Mouse (Mus musculus): ENCODE measurements at regions not wholly inside any gene's neighbourhood (a gene's known extent, or its start where the extent isn't known, plus 50 kb on each side); places are given as distances from the start of the nearest gene placed in this dataset.

DNA sequence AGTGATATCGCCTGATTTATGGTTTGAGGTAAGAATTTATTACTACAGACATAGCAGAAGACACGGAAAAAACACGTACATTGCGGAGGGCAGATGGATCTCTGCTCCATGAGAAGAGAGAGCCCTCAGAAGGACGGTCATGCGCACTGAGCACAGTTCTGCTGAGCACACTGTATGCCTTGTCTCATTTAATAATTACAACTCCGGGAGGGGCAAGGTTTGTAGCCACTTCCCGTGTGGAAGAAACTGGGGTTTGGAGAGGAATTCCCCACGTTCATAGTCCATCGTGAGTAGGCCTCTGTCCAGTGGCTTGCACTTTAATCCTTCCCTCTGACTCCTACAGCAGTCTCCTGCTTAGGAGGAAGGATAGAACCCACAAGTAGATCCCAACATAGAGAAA, 322.9 kb upstream of the Noct start:
- TF ChIP-seq GATA1 (IDR thresholded peaks at IDR 0.05; ENCODE audit: low read length), result no peak
- TF ChIP-seq TAL1 (IDR thresholded peaks at IDR 0.05; ENCODE audit: low read length), result no peak
- peaks cover 4% of the 10 kb centered on the region for H3K27me3 ChIP-seq (ENCODE audit: control insufficient read depth)

DNA sequence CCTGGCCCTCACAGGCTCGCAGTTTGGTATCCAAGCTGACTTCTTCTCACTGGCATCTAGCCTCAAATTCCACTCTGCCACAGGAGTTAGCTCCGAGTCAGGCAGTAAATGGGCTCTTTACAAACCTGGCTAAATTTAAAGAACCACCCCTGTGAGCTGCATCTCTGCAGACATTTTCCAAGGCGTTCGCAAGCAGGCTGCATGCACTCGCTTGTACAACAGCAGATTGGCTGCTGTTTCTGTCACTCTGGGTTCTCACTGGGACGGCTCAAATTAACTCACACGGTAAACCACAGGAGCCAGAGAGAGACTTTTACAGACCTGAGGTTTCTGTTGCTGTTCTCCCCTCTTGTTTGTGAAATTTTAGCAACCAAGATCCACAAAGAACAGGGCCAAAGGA, 321.3 kb upstream of the Noct start:
- Histone ChIP-seq H3K27me3 (ENCODE audit: control insufficient read depth) (peaks cover 10% of the 10 kb centered on the region), H3K36me3 (ENCODE audit: control insufficient read depth) (no peaks in the 10 kb centered on the region), H3K4me1 (ENCODE audit: control insufficient read depth) (no peaks in the 10 kb centered on the region), H3K9me3 (ENCODE audit: control insufficient read depth, low read length) (no peaks in the 10 kb centered on the region), H3K4me3 (replicated peaks) (no peak overlapping the region)
- no peak for TF ChIP-seq GATA1 (IDR thresholded peaks at IDR 0.05; ENCODE audit: low read length)
- TF ChIP-seq TAL1 (IDR thresholded peaks at IDR 0.05; ENCODE audit: low read length), result no peak

More for the DNA sequence above, 322.9 kb upstream of the Noct start:
- H3K4me3 ChIP-seq (replicated peaks), result no peak overlapping the region
- no peaks in the 10 kb centered on the region for H3K9me3 ChIP-seq (ENCODE audit: control insufficient read depth, low read length)
- no peaks in the 10 kb centered on the region for H3K4me1 ChIP-seq (ENCODE audit: control insufficient read depth)
- no peaks in the 10 kb centered on the region for H3K36me3 ChIP-seq (ENCODE audit: control insufficient read depth)

DNA sequence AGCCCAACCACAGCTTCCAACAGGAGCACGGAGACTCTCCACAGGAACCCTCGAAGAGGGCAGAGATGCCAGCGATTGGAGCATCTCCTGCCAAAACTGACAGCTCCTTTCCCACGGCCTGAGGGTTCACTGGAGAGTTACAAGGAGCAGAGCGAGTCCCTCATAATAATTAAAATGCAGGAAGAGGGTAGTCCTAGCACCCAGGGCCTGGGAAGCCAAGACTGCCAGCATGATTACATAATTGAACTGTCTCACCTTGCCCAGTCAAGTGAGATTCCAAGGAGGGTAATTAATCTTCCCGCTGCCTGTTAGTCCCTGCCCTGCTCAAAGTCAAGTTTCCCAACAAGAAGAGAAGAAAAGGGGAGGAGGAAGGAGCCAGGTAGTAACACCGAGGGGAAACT, 319.5 kb upstream of the Noct start:
- no peaks in the 10 kb centered on the region for H3K36me3 ChIP-seq (ENCODE audit: control insufficient read depth)
- no peaks in the 10 kb centered on the region for H3K9me3 ChIP-seq (ENCODE audit: control insufficient read depth, low read length)
- H3K4me3 ChIP-seq (replicated peaks), result no peak overlapping the region
- peaks cover 7% of the 10 kb centered on the region for H3K27me3 ChIP-seq (ENCODE audit: control insufficient read depth)
- H3K4me1 ChIP-seq (ENCODE audit: control insufficient read depth), result no peaks in the 10 kb centered on the region
- TF ChIP-seq GATA1 (IDR thresholded peaks at IDR 0.05; ENCODE audit: low read length), result no peak
- no peak for TF ChIP-seq TAL1 (IDR thresholded peaks at IDR 0.05; ENCODE audit: low read length)

DNA sequence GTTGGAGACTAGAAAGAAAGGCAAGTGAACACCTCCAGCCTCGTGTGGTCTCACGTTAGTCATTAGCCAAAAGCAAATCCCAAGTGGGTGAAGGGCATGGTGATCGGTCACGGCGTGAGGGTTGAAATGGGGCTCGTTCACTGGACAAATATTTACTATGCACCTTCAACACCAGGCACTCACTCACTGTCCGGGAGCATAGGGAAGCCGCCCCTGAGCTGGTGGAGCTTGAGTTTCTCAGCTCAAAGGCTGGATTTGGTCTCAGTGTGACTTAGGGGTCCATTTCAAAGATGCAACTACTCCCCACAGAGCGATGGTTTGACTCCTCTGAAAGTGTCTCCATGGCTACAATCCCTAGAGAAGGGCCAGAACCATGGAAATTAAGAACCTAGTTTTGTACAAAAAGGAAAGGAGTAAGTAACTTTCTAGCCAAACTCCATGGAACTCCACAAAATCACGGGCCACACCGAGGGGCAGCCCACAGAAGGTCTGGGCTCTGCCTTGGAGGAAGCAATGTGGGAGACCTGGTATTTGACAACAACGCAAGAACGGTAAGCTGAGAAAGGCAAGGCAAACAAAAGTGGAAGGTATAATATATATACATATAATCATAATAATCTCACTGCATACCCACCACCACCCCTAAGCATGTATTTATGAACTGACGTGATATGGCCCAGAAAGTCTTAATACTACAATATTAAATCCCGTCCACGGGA, 318.8 kb upstream of the Noct start:
- H3K9me3 ChIP-seq (ENCODE audit: control insufficient read depth, low read length), result no peaks in the 10 kb centered on the region
- H3K36me3 ChIP-seq (ENCODE audit: control insufficient read depth), result no peaks in the 10 kb centered on the region
- no peak for TF ChIP-seq GATA1 (IDR thresholded peaks at IDR 0.05; ENCODE audit: low read length)
- no peak for TF ChIP-seq TAL1 (IDR thresholded peaks at IDR 0.05; ENCODE audit: low read length)
- H3K4me1 ChIP-seq (ENCODE audit: control insufficient read depth), result no peaks in the 10 kb centered on the region
- peaks cover 7% of the 10 kb centered on the region for H3K27me3 ChIP-seq (ENCODE audit: control insufficient read depth)
- no peak overlapping the region for H3K4me3 ChIP-seq (replicated peaks)

DNA sequence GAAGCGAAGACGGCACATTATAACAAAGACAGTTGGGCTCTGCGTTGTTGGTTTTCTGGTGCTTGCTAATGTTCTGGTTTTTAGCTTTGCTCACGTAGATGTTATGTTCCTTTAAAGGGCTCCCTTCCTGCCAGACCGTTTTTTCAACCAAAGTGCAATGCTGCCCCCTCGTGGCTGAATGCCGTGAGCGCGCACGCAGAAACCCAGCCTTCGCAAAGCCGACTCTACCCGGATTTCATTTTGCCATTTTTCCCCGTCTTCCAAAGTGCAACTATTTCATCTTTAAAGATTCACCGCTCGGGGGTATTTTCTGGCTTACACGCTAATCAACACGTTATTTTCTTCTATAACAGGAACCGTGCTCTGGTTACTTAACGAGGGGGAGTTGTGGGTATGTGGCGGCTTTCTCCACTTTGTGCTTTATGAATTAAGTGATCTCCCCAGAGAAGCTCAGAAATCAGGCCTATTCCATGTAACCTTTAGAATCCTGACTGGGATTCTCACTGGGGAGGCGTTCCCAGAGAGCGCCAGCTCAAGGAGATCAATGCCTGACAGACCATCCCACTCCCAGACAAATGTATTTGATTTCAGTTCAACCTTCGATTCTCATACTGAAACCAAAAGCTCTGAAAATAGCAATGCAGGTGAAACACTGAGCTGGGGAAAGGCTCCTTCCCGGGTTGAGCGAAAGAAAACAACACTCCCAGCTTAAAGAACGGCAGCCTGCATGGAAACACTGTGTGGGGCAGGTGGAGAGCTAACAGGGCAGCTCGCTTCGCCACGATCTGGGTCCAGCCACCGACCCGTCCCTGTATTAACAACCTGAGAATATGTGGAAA, 318.0 kb upstream of the Noct start:
- H3K9me3 ChIP-seq (ENCODE audit: control insufficient read depth, low read length), result no peaks in the 10 kb centered on the region
- no peak for TF ChIP-seq GATA1 (IDR thresholded peaks at IDR 0.05; ENCODE audit: low read length)
- no peak for TF ChIP-seq TAL1 (IDR thresholded peaks at IDR 0.05; ENCODE audit: low read length)
- H3K36me3 ChIP-seq (ENCODE audit: control insufficient read depth), result no peaks in the 10 kb centered on the region
- H3K4me3 ChIP-seq (replicated peaks), result no peak overlapping the region
- no peaks in the 10 kb centered on the region for H3K4me1 ChIP-seq (ENCODE audit: control insufficient read depth)
- H3K27me3 ChIP-seq (ENCODE audit: control insufficient read depth), result peaks cover 7% of the 10 kb centered on the region

DNA sequence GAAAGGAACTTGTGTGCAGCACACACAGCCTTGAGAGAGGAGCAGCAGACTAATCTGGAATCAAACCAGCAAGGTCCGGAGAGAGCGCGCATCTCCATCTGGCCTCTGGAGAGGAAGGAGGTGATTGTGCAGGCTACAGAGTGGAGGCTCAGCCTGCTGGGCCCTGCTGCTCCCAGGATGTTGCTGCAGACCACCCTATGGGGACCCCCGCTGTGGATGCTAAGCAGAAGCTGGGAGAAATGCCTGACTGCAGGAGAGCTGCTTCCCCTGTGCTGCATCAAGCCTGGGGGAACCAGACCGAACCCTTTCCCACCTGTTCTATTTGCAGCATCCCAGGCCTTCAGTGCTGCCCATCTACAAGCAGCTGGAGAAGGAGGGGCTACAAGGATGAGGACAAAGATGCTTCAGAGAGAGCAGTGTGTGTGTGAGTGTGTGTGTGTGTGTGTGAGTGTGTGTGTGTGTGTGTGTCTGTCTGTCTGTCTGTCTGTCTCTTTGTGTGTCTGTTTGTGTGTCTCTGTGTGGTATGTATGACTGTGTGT, 311.2 kb upstream of the Noct start:
- Histone ChIP-seq H3K4me1 (ENCODE audit: control insufficient read depth) (no peaks in the 10 kb centered on the region), H3K9me3 (ENCODE audit: control insufficient read depth, low read length) (no peaks in the 10 kb centered on the region), H3K27me3 (ENCODE audit: control insufficient read depth) (no peaks in the 10 kb centered on the region; the same call in 1 of the 2 replicates), H3K4me3 (replicated peaks) (no peak overlapping the region), H3K36me3 (ENCODE audit: control insufficient read depth) (no peaks in the 10 kb centered on the region)
- no peak for TF ChIP-seq GATA1 (IDR thresholded peaks at IDR 0.05; ENCODE audit: low read length)
- TF ChIP-seq TAL1 (IDR thresholded peaks at IDR 0.05; ENCODE audit: low read length), result no peak

DNA sequence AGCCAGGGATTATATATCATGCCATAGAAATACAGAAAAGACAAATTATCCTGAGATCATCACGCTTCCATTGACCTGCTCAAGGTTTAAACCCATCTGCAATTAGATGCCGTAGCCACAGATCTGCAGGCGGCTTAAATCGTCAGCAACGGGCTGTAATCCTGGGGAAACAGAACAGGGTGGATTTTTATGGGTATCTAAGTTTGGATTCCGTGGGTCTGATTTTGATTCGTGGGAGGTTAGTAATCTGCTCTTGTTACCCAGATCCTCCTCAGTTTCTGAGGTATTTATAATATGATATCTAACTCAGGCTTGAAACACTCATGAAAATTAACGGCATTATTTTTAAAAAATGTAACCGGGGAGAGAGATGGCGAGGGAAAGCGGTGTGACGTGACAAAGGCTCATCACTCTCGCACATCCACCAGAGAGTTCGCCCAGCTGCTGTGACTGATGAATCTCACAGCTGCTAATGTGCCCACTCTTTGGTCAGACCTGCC, 309.3 kb upstream of the Noct start:
- no peaks in the 10 kb centered on the region for H3K9me3 ChIP-seq (ENCODE audit: control insufficient read depth, low read length)
- TF ChIP-seq GATA1 (IDR thresholded peaks at IDR 0.05; ENCODE audit: low read length) (no peak), TAL1 (IDR thresholded peaks at IDR 0.05; ENCODE audit: low read length) (no peak)
- no peaks in the 10 kb centered on the region for H3K36me3 ChIP-seq (ENCODE audit: control insufficient read depth)
- no peak overlapping the region for H3K4me3 ChIP-seq (replicated peaks)
- no peaks in the 10 kb centered on the region; the same call in 1 of the 2 replicates for H3K27me3 ChIP-seq (ENCODE audit: control insufficient read depth)
- H3K4me1 ChIP-seq (ENCODE audit: control insufficient read depth), result no peaks in the 10 kb centered on the region

DNA sequence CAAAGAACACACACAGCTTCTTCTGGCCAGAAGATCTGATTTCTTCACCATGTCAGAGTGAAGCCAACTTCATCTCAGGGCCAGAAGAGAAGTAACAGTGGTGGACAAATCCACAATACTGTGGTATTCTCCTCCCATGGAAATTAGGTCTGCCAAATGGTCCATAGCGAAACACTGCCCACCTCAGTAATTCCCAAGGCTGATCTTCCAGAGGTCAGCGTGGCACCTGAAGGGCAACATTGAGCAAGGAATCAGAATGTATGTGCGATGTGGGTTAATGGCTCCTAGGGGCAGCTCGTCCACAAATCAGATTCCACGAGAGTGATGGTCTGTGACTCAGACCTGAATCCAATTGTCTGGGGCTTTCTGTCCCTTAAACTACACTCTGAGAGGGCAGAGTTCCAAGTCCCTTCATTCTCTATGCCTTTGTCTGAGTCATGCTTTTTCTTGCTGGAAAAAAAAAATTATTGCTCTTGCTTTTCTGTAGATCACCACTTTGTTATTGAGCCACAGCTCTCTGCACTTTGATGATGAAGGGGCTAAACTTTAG, 307.9 kb upstream of the Noct start:
- H3K27me3 ChIP-seq (ENCODE audit: control insufficient read depth), result no peaks in the 10 kb centered on the region; the same call in 1 of the 2 replicates
- H3K9me3 ChIP-seq (ENCODE audit: control insufficient read depth, low read length), result no peaks in the 10 kb centered on the region
- TF ChIP-seq TAL1 (IDR thresholded peaks at IDR 0.05; ENCODE audit: low read length), result no peak
- TF ChIP-seq GATA1 (IDR thresholded peaks at IDR 0.05; ENCODE audit: low read length), result no peak
- H3K4me3 ChIP-seq (replicated peaks), result no peak overlapping the region
- no peaks in the 10 kb centered on the region for H3K36me3 ChIP-seq (ENCODE audit: control insufficient read depth)
- no peaks in the 10 kb centered on the region for H3K4me1 ChIP-seq (ENCODE audit: control insufficient read depth)

DNA sequence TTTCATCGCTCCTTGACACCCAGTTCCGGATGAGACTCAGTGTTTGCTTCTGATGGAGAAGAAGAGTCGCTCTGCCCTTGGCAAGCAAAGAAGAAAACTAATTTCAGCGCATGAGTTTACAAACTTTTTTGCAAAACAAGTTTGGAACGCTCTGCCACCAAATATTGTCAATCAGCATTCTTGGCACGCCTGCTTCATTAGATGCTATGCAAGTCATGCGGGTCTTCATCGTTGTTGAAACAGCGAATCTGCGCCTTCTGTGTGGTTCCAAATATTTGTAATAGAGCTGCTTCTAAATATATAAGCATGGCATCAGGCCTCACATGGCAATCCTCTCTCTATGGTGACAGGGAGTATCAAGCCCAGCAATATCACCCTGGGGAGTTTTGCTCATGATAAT, 301.9 kb upstream of the Noct start:
- no peaks in the 10 kb centered on the region for H3K4me1 ChIP-seq (ENCODE audit: control insufficient read depth)
- TF ChIP-seq GATA1 (IDR thresholded peaks at IDR 0.05; ENCODE audit: low read length) (no peak), TAL1 (IDR thresholded peaks at IDR 0.05; ENCODE audit: low read length) (no peak)
- no peaks in the 10 kb centered on the region for H3K27me3 ChIP-seq (ENCODE audit: control insufficient read depth)
- H3K9me3 ChIP-seq (ENCODE audit: control insufficient read depth, low read length), result no peaks in the 10 kb centered on the region
- no peaks in the 10 kb centered on the region for H3K36me3 ChIP-seq (ENCODE audit: control insufficient read depth)
- H3K4me3 ChIP-seq (replicated peaks), result no peak overlapping the region

Data from erythroblast, embryonic 14.5 days (primary cell).